Mouse (Mus musculus) liver, adult 2 months (tissue): ENCODE data around the gene Mcpt8. TPM values are rescaled to one million over a fixed set of nuclear protein-coding genes. Genes with fewer than 3 reads are reported as not detected.
"Not testable (repeated sequence)": the region's sequence is repeated elsewhere in the genome, so short reads cannot be mapped to it uniquely, and the experiment has no call there.

ENCODE experiments used
- DNase-seq: peaks from one replicate; pipeline ENCODE4 v3.0.0-alpha.2; 2011; ENCODE audit warnings: low read depth, low spot score; ENCODE audit errors: extremely low read depth
- H3K27ac ChIP-seq: fragments of 200-500 bp; replicated peaks from 2 replicates; pipeline ENCODE4 v1.5.1; 2012; ENCODE audit warnings: low read depth, mild to moderate bottlenecking, control low read depth, inconsistent platforms, low read length; ENCODE audit not compliant: insufficient read depth
- H3K27me3 ChIP-seq: fragments of 200-500 bp; 2 replicates; pipeline ENCODE4 v1.6.1; 2012; ENCODE audit warnings: mild to moderate bottlenecking, moderate library complexity, low read length, inconsistent platforms; ENCODE audit not compliant: control insufficient read depth, insufficient read depth
- H3K36me3 ChIP-seq: fragments of 200-500 bp; 2 replicates; pipeline ENCODE4 v1.6.1; 2012; ENCODE audit warnings: low read length, inconsistent platforms; ENCODE audit not compliant: control insufficient read depth, insufficient read depth
- H3K4me1 ChIP-seq: fragments of 200-500 bp; 2 replicates; pipeline ENCODE4 v1.6.1; 2011; ENCODE audit warnings: low read length; ENCODE audit not compliant: control insufficient read depth, insufficient read depth
- H3K4me3 ChIP-seq: fragments of 200-500 bp; 2 replicates; pipeline ENCODE4 v1.5.1; 2011; ENCODE audit warnings: low read depth, mild to moderate bottlenecking, control low read depth, low read length, moderate library complexity; ENCODE audit not compliant: insufficient read depth
- H3K79me2 ChIP-seq: fragments of 200-500 bp; 2 replicates; pipeline ENCODE4 v1.6.1; 2012; ENCODE audit warnings: inconsistent platforms, mild to moderate bottlenecking, low read length, moderate library complexity; ENCODE audit not compliant: control insufficient read depth, insufficient read depth
- H3K9ac ChIP-seq: fragments of 200-500 bp; 2 replicates; pipeline ENCODE4 v1.6.1; 2012; ENCODE audit warnings: low read depth, mild to moderate bottlenecking, control low read depth, inconsistent platforms, low read length
- CTCF ChIP-seq: fragments of 200-500 bp; IDR thresholded peaks from 2 replicates; pipeline ENCODE4 v1.5.1; 2011; ENCODE audit warnings: low read depth, low read length, control low read depth
- POLR2A ChIP-seq: fragments of 200-500 bp; IDR thresholded peaks from 2 replicates; pipeline ENCODE4 v1.6.1; 2011; ENCODE audit warnings: low read length, control low read depth; ENCODE audit not compliant: insufficient read depth; ENCODE audit errors: extremely low read depth
- WGBS: fragments of 180-500 bp; shearing (Covaris S2); methylation state at CpG from one replicate; pipeline ENCODE4 v1.1.7; 2018; 5-methylcytosine and 5-hydroxymethylcytosine counted together
- polyA plus RNA-seq: library from polyadenylated mRNA; depleted of rRNA; stranded (reverse); fragments of >200 nt; gene quantifications from 2 replicates; pipeline ENCODE4 v1.2.3, GENCODE M21; 2012
- total RNA-seq: library from RNA; depleted of rRNA; stranded (reverse); fragments of >200 nt; gene quantifications from 2 replicates; pipeline ENCODE4 v1.2.3, GENCODE M21; 2014

Gene Mcpt8
- total and polyA plus RNA-seq, 2 experiments: not detected

DNA sequence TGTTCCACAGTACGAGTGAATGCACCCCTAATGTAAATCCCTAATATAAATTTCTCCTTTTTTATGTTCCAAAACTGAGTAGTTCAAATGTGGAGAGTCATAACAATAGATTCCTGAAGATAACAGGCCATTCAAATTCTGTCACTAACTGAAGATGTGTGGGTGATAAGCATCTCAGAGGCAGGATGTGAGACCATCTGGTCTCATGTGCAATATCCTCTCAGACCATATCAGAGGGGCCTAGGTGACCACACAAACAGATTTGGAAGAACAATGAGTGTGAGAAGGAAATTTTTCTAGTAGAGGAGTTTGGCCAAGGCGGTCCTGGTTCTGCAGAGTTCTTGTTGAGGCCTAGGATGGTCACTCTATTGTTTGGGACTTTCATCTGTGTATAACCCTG is 8.3 kb upstream of the Mcpt8 start:
- 72% methylated on average over 2 of the region's 2 CpGs for WGBS
- Histone ChIP-seq H3K27me3 (no peaks in the 10 kb centered on the region), H3K4me1 (no peaks in the 10 kb centered on the region), H3K36me3 (no peaks in the 10 kb centered on the region), H3K79me2 (no peaks in the 10 kb centered on the region), H3K27ac (no peak overlapping the region), H3K4me3 (no peak overlapping the region), H3K9ac (no peak overlapping the region)
- no peak for DNase-seq
- TF ChIP-seq CTCF (no peak), POLR2A (no peak)

DNA sequence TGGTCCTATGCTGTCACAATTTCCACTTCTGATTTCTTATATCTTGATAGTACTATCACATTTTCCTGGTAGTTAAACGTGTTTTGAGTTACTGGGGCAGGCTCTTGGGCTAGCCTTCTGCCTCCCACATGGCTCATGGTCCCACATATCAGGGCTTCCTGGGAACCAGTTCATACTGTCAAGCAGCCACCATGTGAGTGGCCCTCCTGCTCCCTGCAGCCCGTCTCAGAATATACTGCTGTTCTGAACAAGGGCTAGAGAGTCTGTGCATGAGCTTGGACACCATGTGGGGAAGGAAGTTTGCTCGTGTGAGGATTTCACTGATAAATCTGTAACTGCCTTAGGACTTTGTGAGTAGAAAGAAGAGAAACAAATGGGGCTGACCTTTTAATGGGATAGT is 1.6 kb upstream of the Mcpt8 start:
- Histone ChIP-seq H3K79me2 (no peaks in the 10 kb centered on the region), H3K36me3 (no peaks in the 10 kb centered on the region), H3K9ac (no peak overlapping the region), H3K27me3 (peaks cover 2% of the 10 kb centered on the region; the same call in 1 of the 2 replicates), H3K4me1 (no peaks in the 10 kb centered on the region), H3K4me3 (no peak overlapping the region), H3K27ac (no peak overlapping the region)
- TF ChIP-seq CTCF (no peak), POLR2A (no peak)
- WGBS: 54% methylated on average over 3 of the region's 3 CpGs
- no peak for DNase-seq

DNA sequence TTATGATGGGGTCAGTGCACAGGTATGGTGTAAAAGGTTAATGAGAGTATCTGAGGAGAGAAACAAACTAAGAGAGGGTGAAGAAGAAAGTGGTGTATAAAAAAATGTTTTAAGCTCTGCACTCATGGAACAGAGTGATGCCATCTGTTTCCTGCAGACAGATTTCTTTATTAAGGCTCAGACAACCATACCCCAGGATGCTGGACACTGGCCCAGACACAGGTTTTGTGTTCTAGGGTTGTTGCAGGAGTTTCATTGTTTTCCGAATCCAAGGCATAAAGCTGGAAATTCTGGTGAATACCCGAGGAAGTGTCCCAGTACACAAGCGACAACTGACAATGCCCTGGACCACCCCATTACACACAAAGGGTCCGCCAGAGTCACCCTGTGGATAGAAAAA is 3.1 kb downstream of the Mcpt8 start:
- no peaks in the 10 kb centered on the region for H3K79me2 ChIP-seq
- H3K4me1 ChIP-seq: no peaks in the 10 kb centered on the region
- WGBS: 92% methylated on average over 4 of the region's 4 CpGs
- no peak for DNase-seq
- H3K36me3 ChIP-seq: no peaks in the 10 kb centered on the region
- H3K27me3 ChIP-seq: peaks cover 2% of the 10 kb centered on the region; the same call in 1 of the 2 replicates
- no peak overlapping the region for H3K4me3 ChIP-seq
- TF ChIP-seq CTCF: no peak
- TF ChIP-seq POLR2A: no peak
- H3K27ac ChIP-seq: no peak overlapping the region
- H3K9ac ChIP-seq: no peak overlapping the region

DNA sequence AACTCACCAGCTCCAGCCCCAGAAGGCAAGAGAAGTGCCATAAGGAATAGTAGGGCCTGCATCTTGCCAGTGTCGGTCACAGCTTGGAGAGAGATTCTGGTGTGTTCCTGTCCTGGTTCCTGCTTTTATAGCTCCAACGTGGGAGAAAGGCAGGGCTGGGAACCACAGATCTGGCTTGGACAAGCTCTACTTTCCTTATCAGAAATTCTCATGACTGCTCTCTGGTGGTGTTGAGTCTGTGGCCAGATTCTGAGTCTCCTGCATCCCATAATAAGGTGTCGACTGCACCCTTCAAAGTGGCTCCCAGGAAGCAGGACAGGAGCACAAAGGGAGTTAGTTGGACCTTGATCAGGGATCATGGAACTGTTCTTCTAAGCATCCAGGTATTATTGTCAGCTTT is 22.9 kb downstream of the Mcpt8 start, which contains the start of gene Mcpt4:
Gene Mcpt4, minus strand, starts transcription at position 101 of the 400 bp plus-strand sequence.
- H3K4me3 ChIP-seq, H3K27ac ChIP-seq, H3K4me1 ChIP-seq, H3K27me3 ChIP-seq, H3K79me2 ChIP-seq, H3K36me3 ChIP-seq, DNase-seq, H3K9ac ChIP-seq: not testable (repeated sequence)
- 72% methylated on average over 3 of the region's 3 CpGs for WGBS

DNA sequence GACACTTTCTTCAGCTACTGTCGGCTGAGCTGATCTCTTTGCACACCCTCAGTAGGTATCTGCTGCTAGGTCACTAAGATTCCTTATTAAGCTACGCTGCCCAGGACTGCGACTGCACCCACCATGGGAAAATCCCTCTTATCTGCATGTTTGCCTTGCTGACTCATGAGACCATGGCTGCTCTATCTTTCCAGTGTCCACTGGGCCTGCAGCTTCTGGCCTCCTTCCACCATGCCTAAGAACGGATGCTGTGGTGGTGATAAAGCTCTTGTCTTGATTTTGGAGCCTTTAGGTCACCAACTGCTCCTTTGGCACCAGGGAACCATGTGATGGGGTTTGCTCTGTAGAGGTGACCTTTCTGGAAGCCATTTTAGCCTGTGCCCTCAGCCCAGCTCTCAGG is 27.4 kb downstream of the Mcpt8 start:
- Histone ChIP-seq H3K4me3 (no peak overlapping the region), H3K27me3 (no peaks in the 10 kb centered on the region), H3K36me3 (no peaks in the 10 kb centered on the region), H3K79me2 (no peaks in the 10 kb centered on the region), H3K9ac (no peak overlapping the region), H3K27ac (no peak overlapping the region), H3K4me1 (no peaks in the 10 kb centered on the region)
- DNase-seq: no peak
- 65% methylated on average over 4 of the region's 4 CpGs for WGBS
- TF ChIP-seq CTCF (no peak), POLR2A (no peak)

DNA sequence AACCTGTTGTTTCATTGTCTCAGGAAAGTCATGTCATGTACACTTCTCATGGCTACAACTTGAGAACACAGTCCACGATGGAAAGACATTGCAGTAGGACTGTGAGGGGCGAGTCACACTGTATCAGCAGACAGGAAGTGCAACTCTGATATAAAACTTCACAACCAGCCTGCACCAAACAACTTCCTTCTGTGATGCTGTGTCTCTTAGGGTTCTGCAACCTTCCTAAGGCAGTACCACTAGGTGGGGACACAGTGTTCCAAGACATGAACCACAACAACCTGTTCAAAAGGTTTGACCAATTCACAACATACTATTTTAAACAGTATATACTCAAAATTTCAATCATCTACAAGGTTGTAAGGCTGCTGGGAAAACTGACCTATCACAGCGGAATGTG is 29.7 kb downstream of the Mcpt8 start:
- H3K79me2 ChIP-seq: no peaks in the 10 kb centered on the region
- no peak overlapping the region for H3K9ac ChIP-seq
- H3K27me3 ChIP-seq: no peaks in the 10 kb centered on the region; the same call in 1 of the 2 replicates
- WGBS: 58% methylated on average over 3 of the region's 3 CpGs
- no peak overlapping the region for H3K27ac ChIP-seq
- no peaks in the 10 kb centered on the region for H3K36me3 ChIP-seq
- DNase-seq: no peak
- no peaks in the 10 kb centered on the region for H3K4me1 ChIP-seq
- TF ChIP-seq CTCF (no peak), POLR2A (no peak)
- no peak overlapping the region for H3K4me3 ChIP-seq

DNA sequence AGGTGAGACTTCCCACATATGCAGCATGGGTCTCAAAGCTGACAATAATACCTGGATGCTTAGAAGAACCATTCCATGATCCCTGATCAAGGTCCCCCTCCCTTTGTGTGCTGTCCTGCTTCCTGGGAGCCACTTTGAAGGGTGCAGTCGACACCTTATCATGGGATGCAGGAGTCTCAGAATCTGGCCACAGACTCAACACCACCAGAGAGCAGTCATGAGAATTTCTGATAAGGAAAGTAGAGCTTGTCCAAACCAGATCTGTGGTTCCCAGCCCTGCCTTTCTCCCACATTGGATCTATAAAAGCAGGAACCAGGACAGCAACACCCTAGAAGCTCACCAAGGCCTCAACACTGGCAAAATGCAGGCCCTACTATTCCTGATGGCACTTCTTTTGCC is 43.3 kb downstream of the Mcpt8 start, which contains the start of gene Mcpt2:
Gene Mcpt2, plus strand, starts transcription at position 250 of the 400 bp plus-strand sequence.
- not testable (repeated sequence) for H3K4me3 ChIP-seq, H3K79me2 ChIP-seq, H3K36me3 ChIP-seq, DNase-seq, H3K27ac ChIP-seq, H3K9ac ChIP-seq, H3K27me3 ChIP-seq, H3K4me1 ChIP-seq
- WGBS: 81% methylated on average over 1 of the region's 1 CpGs
